Mouse (Mus musculus): ENCODE measurements around the gene Vmn1r89.

DNA sequence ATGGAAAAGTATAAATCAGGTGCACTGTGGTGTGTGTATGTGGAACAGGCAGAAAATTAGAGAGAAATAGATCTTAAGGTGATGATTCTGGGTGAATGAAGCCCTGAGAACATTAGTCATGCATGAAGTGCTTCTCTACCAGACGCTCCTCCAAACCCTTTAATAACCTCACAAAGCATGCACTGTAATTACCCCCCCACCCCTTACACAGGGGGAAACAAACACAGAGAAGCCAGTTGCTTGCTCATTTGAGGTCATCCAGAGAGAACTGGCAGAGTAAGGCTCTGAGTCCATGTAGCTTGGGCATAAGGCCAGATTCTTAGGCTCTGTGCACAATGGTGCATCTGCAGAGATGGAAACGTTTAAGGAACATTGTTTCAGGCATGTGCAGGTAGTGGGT is 51.6 kb downstream of the Vmn1r89 start:
- TF ChIP-seq GATA1 (IDR thresholded peaks at IDR 0.05; ENCODE audit: borderline replicate concordance, low read length) (no peak), FLI1 (IDR thresholded peaks at IDR 0.05; ENCODE audit: low read length) (no peak)

Measured in megakaryocyte, embryonic 14.5 days (primary cell).